Mouse (Mus musculus) layer of hippocampus, adult 9-11 months (tissue): Measurements from ENCODE around the gene Sumf2.
A peak's percentile ranks its signal among the peaks of the same experiment; 100 is the strongest.

ENCODE experiments used
- DNase-seq: peaks from one replicate; pipeline ENCODE4 v3.0.0; 2022

Gene Sumf2

DNA sequence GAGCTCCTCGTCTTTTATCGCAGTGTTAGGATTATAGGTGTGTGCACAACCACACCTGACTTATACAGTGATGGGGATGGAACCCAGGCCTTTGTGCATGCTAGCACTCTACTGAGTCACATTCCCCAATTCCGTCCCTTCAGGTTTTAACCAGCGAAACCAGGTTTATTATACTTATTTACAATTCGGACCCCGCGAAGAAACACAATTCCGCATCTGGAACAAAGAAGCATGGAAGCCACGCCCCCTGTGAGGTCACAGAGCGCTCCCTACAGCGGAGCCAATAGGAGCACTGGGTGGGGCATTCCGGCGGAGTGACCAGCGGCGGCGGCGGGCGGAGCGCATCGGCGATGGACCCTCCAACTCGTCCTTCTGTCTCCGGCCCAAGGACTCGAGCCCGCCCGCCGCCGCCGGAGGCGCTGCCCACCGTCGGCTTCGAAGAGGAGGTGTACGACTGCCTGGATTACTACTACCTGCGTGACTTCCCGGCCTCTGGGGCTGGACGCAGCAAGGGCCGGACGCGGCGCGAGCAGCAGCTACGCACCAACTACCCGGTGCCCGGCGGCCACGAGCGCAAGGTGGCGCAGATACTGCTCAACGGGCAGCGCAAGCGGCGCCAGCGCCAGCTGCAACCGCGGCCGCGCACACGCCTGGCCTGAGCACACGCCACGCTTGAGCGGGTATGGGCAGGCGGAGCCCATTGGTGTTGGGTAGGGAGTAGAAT is 61.6 kb downstream of the Sumf2 start, which contains the start of gene Nupr1l:
Gene Nupr1l, plus strand, starts transcription at position 299 of the 724 bp plus-strand sequence.
- peak; percentile 89 for DNase-seq

- DNase-seq = no peak
Measured at GRCm38 (mm10) chr5:129909147-129909546, 62.4 kb downstream of the Sumf2 start.

DNA sequence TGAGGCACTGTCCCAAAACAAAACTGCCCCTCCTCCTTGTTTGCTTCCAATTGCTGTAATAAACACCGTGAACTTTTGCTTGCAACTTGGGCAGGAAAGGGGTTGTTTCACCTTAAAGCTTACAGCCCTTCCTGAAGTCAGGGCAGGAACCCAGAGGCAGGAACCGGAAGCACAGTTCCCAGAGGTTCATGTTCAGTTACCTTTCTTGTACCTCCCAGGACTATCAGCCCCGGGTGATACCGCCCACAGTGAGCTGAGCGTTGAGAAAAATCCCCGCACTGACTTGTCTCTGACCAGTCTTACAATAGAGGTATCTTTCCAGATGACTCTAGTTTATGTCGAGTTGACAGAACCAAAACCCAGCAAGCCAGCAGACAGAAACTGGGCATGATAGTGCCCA is 62.8 kb downstream of the Sumf2 start:
- DNase-seq = no peak
